Mouse (Mus musculus) limb, embryonic 15.5 days (tissue): ENCODE measurements around the gene Slc25a39. TPM values are rescaled to one million over a fixed set of nuclear protein-coding genes. Genes with fewer than 3 reads are reported as not detected.

Source experiments
- ATAC-seq: fragments of 200-750 bp; cut with Nextera tagmentation; 2 replicates; pipeline ENCODE4 v1.8.0; 2017; ENCODE audit warnings: low read depth, moderate TSS enrichment; ENCODE audit not compliant: insufficient number of reproducible peaks, low FRiP score, low TSS enrichment
- H3K27ac ChIP-seq: fragments of 300-500 bp; sonication (generic); 2 replicates; pipeline ENCODE4 v1.5.1; 2015; ENCODE audit warnings: moderate library complexity, mild to moderate bottlenecking, inconsistent platforms
- H3K27me3 ChIP-seq: fragments of 300-500 bp; sonication (generic); 2 replicates; pipeline ENCODE4 v1.6.1; 2015; ENCODE audit warnings: inconsistent platforms
- H3K36me3 ChIP-seq: fragments of 300-500 bp; sonication (generic); 2 replicates; pipeline ENCODE4 v1.6.1; 2015; ENCODE audit warnings: inconsistent platforms
- H3K4me1 ChIP-seq: fragments of 300-500 bp; sonication (generic); 2 replicates; pipeline ENCODE4 v1.6.1; 2015; ENCODE audit warnings: inconsistent platforms
- H3K4me2 ChIP-seq: fragments of 300-500 bp; sonication (generic); 2 replicates; pipeline ENCODE4 v1.6.1; 2015; ENCODE audit warnings: mild to moderate bottlenecking, inconsistent platforms
- H3K4me3 ChIP-seq: fragments of 300-500 bp; sonication (generic); 2 replicates; pipeline ENCODE4 v1.5.1; 2015; ENCODE audit warnings: mild to moderate bottlenecking, inconsistent platforms
- H3K9ac ChIP-seq: fragments of 300-500 bp; sonication (generic); 2 replicates; pipeline ENCODE4 v1.6.1; 2015; ENCODE audit warnings: inconsistent platforms
- H3K9me3 ChIP-seq: fragments of 300-500 bp; sonication (generic); 2 replicates; pipeline ENCODE4 v1.6.1; 2016; ENCODE audit warnings: inconsistent platforms
- WGBS: fragments of 180-500 bp; shearing (Covaris S2); methylation state at CpG from one replicate; pipeline ENCODE4 v1.1.7; 2015; 5-methylcytosine and 5-hydroxymethylcytosine counted together
- polyA plus RNA-seq: library from polyadenylated mRNA; unstranded; fragments of >200 nt; fragmentation: Nextera tagmentation; extraction: Ambion mirVana; gene quantifications from 2 replicates; pipeline ENCODE4 v1.2.1, GENCODE M21; 2015

Gene Slc25a39
- polyA plus RNA-seq, 1 experiment from 2014 or later: 184 TPM

GRCm38 (mm10) chr11:102385075-102385474, 22.7 kb downstream of the Slc25a39 start:
- Histone ChIP-seq H3K4me2 (no peak overlapping the region), H3K27me3 (no peaks in the 10 kb centered on the region), H3K27ac (no peak overlapping the region), H3K9ac (no peak overlapping the region), H3K36me3 (no peaks in the 10 kb centered on the region), H3K9me3 (no peaks in the 10 kb centered on the region), H3K4me1 (no peaks in the 10 kb centered on the region), H3K4me3 (no peak overlapping the region)
- ATAC-seq: no peak
- WGBS: 54% methylated on average over 4 of the region's 4 CpGs

DNA sequence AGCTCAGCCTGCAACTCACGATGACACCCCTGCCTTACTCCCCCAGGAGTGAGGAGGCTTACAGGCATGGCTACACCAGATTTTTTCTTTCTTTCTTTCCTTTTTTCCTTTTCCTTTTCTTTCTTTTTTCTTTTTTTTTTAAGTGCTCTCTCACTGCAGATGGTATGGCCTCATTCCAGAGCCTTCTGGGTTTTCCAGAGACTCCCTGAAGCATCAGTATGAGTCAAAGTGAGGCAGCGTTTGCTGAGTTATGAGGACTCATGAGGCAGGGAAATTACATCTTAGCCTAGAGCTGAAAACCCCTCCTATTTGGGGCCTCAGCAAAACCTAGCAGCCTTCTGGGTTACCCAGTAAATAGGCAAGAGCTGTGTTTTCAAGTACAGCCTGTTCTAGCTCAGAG, 23.3 kb downstream of the Slc25a39 start:
- Histone ChIP-seq H3K9ac (no peak overlapping the region), H3K9me3 (no peaks in the 10 kb centered on the region), H3K4me2 (no peak overlapping the region), H3K27ac (no peak overlapping the region), H3K4me1 (no peaks in the 10 kb centered on the region), H3K36me3 (no peaks in the 10 kb centered on the region), H3K4me3 (no peak overlapping the region), H3K27me3 (no peaks in the 10 kb centered on the region)
- ATAC-seq: no peak
- 47% methylated on average over 2 of the region's 2 CpGs for WGBS

GRCm38 (mm10) chr11:102383365-102384136, 24.2 kb downstream of the Slc25a39 start:
- no peak for ATAC-seq
- no peak overlapping the region for H3K4me2 ChIP-seq
- 76% methylated on average over 1 of the region's 1 CpGs for WGBS
- no peaks in the 10 kb centered on the region for H3K27me3 ChIP-seq
- no peak overlapping the region for H3K9ac ChIP-seq
- H3K4me1 ChIP-seq: no peaks in the 10 kb centered on the region
- no peak overlapping the region for H3K27ac ChIP-seq
- H3K4me3 ChIP-seq: no peak overlapping the region
- no peaks in the 10 kb centered on the region for H3K9me3 ChIP-seq
- H3K36me3 ChIP-seq: no peaks in the 10 kb centered on the region

DNA sequence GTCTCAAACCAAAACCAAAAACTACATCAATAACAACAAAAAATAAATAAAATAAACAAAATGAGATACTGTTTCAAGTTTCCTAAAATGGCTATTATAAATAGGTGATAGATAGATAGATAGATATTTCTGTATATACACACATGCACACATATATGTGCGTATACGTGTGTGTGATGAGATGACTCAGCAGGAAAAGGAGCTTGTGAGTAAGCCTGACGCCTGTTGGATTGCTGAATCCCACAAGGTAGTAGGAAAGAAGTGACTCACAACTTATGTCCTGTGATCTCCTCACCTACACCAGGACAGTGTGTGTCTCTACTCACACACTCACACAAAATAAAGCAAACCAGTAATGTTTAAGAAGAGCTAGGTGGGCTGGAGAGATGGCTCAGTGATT, 25.0 kb downstream of the Slc25a39 start:
- no peaks in the 10 kb centered on the region for H3K27me3 ChIP-seq
- H3K27ac ChIP-seq: no peak overlapping the region
- no peak overlapping the region for H3K9ac ChIP-seq
- 83% methylated on average over 3 of the region's 3 CpGs for WGBS
- no peak overlapping the region for H3K4me2 ChIP-seq
- H3K4me1 ChIP-seq: no peaks in the 10 kb centered on the region
- H3K36me3 ChIP-seq: no peaks in the 10 kb centered on the region
- H3K4me3 ChIP-seq: no peak overlapping the region
- ATAC-seq: no peak
- H3K9me3 ChIP-seq: no peaks in the 10 kb centered on the region

GRCm38 (mm10) chr11:102381341-102382100, 26.2 kb downstream of the Slc25a39 start:
- no peak for ATAC-seq
- 0 out of 2 replicates have a peak overlapping the region, but pooled peaks have one; percentile 0 for H3K27ac ChIP-seq

GRCm38 (mm10) chr11:102380091-102380490, 27.7 kb downstream of the Slc25a39 start:
- ATAC-seq: no peak
- no peak overlapping the region for H3K4me2 ChIP-seq
- no peak overlapping the region for H3K4me3 ChIP-seq
- H3K27me3 ChIP-seq: peaks cover 6% of the 10 kb centered on the region; the same call in 1 of the 2 replicates
- no peaks in the 10 kb centered on the region for H3K9me3 ChIP-seq
- no peaks in the 10 kb centered on the region for H3K36me3 ChIP-seq
- H3K4me1 ChIP-seq: peaks cover 9% of the 10 kb centered on the region
- 66% methylated on average over 5 of the region's 5 CpGs for WGBS
- no peak overlapping the region for H3K27ac ChIP-seq
- H3K9ac ChIP-seq: no peak overlapping the region

More at GRCm38 (mm10) chr11:102381341-102382100, 26.2 kb downstream of the Slc25a39 start:
- H3K27me3 ChIP-seq: no peaks in the 10 kb centered on the region; the same call in 1 of the 2 replicates
- H3K9ac ChIP-seq: no peak overlapping the region
- 42% methylated on average over 4 of the region's 4 CpGs for WGBS
- no peaks in the 10 kb centered on the region for H3K36me3 ChIP-seq
- H3K4me3 ChIP-seq: no peak overlapping the region
- no peaks in the 10 kb centered on the region for H3K4me1 ChIP-seq
- H3K9me3 ChIP-seq: no peaks in the 10 kb centered on the region
- H3K4me2 ChIP-seq: no peak overlapping the region

DNA sequence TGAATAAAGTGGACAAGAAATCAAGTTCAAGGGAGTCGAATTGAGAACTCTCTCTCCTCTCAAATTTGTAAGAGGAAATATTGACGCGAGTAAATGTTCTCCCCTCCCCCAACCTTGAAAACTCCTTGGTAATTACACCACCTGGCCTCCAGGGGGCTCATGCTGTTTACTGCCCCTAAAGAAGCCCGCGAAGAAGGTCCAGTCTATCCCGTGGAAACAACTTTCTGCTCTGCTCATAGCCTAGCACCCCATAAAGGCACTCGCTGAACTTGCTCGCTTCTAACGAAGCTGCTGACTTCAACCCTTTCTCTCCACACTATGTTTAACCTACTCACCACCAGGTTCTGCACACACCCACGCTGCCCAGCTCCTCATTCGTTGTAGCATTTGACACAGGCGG, 30.6 kb downstream of the Slc25a39 start:
- Histone ChIP-seq H3K4me1 (peaks cover 12% of the 10 kb centered on the region), H3K4me2 (no peak overlapping the region), H3K9me3 (no peaks in the 10 kb centered on the region), H3K27me3 (peaks cover 9% of the 10 kb centered on the region; the same call in 1 of the 2 replicates), H3K36me3 (no peaks in the 10 kb centered on the region), H3K4me3 (no peak overlapping the region), H3K9ac (no peak overlapping the region), H3K27ac (no peak overlapping the region)
- ATAC-seq: no peak
- 60% methylated on average over 12 of the region's 12 CpGs for WGBS

GRCm38 (mm10) chr11:102376196-102376835, 31.4 kb downstream of the Slc25a39 start:
- Histone ChIP-seq H3K9me3 (no peaks in the 10 kb centered on the region), H3K4me3 (no peak overlapping the region), H3K9ac (no peak overlapping the region), H3K4me1 (peaks cover 12% of the 10 kb centered on the region), H3K27me3 (peaks cover 9% of the 10 kb centered on the region; the same call in 1 of the 2 replicates), H3K36me3 (no peaks in the 10 kb centered on the region), H3K27ac (no peak overlapping the region), H3K4me2 (0 out of 2 replicates have a peak overlapping the region, but pooled peaks have one; percentile 27)
- 20% methylated on average over 8 of the region's 8 CpGs for WGBS
- ATAC-seq: no peak

DNA sequence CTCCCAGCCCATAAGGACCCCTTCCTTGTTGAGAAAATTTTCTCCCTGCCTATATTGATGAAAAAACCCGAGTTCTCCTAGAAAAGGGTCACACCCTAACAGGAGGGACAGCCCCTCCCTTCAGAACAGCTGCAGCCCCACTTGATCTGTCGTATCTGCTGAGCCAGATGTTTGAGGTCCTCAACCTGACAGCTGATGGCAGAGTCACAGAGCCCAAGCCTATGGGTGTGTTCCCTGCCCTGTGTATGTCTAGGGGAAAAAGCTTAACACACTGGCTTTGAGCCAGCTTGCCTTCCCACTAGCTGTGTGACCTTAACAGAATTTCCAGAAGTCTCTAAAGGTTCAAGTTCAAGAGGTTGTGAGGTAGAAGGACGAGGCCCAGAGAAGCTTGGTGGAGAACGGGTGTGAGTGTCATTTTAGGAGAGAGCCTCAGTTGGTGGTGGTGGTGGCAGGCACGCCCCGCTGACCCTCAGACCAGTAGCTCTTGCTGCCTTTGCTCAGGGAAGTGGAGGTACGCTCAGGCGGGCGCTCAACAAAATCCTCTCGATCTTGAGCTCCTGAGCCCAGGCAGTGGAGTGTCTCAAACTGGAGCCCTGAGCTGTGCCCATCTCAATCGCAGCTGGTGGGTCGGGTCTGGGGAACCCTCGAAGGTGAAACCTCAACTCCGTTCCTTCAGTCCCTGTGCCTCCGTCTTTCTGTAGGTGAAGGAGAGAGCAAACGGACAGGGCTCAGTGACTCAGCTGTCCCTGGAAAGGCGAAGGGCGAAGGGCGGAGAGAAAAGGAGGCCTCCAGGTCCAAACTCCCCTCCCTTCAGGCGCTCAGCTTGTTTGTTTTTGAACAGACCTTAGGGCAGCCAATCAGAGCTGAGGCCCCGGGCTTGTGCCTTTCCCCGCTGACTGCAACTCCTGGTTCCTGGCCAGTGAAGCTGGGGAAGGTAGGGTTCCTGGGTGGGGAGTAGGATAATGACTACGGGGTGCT, 32.3 kb downstream of the Slc25a39 start:
- ATAC-seq: peak; percentile 70; the same call in 1 of the 2 replicates
- WGBS: 7% methylated on average over 23 of the region's 23 CpGs
- Histone ChIP-seq H3K4me1 (peaks cover 12% of the 10 kb centered on the region), H3K36me3 (no peaks in the 10 kb centered on the region), H3K27ac (no peak overlapping the region), H3K9me3 (no peaks in the 10 kb centered on the region), H3K4me3 (peak overlapping the region; percentile 5; the same call in 1 of the 2 replicates), H3K4me2 (peak overlapping the region; percentile 27), H3K9ac (no peak overlapping the region), H3K27me3 (peaks cover 9% of the 10 kb centered on the region; the same call in 1 of the 2 replicates)

GRCm38 (mm10) chr11:102374108-102374725, 33.5 kb downstream of the Slc25a39 start:
- WGBS: 76% methylated on average over 7 of the region's 7 CpGs
- Histone ChIP-seq H3K27ac (no peak overlapping the region), H3K27me3 (peaks cover 9% of the 10 kb centered on the region; the same call in 1 of the 2 replicates), H3K36me3 (no peaks in the 10 kb centered on the region), H3K9me3 (no peaks in the 10 kb centered on the region), H3K4me2 (no peak overlapping the region), H3K9ac (no peak overlapping the region), H3K4me3 (no peak overlapping the region), H3K4me1 (peaks cover 12% of the 10 kb centered on the region)
- no peak for ATAC-seq
